Mouse (Mus musculus) left cerebral cortex, postnatal 36 days (tissue): Measurements from ENCODE around the gene Gnai2. TPM values are rescaled to one million over a fixed set of nuclear protein-coding genes. Genes with fewer than 3 reads are reported as not detected.
A peak's percentile ranks its signal among the peaks of the same experiment; 100 is the strongest.

Experiments
- DNase-seq, 2 experiments: peaks; one replicate each; pipeline ENCODE4 v3.0.0; 2021 to 2022; ENCODE audit warnings: low spot score in 2 of 2, mixed read lengths in 1 of 2
- intact Hi-C: fragments of 180-260 bp; cut with DNase I; formaldehyde crosslinking; loops from one replicate; pipeline ENCODE4 v1.15.1; 2025
- total RNA-seq, 2 experiments: library from RNA; stranded (reverse); gene quantifications; 2 replicates each; pipeline ENCODE4 v1.2.3; 2021

Gnai2 gene
- total RNA-seq, 2 experiments from 2014 or later, result 215 to 221 TPM

- intact Hi-C loops, result loop anchor here (2.0 kb wide), 1 partner anchor 21 kb away; no protein-coding TSS in a partner anchor
- peak in 1 of 2 experiments; percentile 38 for DNase-seq
Observed at GRCm38 (mm10) chr9:107633661-107634405, 1.3 kb downstream of the Gnai2 start.

DNA sequence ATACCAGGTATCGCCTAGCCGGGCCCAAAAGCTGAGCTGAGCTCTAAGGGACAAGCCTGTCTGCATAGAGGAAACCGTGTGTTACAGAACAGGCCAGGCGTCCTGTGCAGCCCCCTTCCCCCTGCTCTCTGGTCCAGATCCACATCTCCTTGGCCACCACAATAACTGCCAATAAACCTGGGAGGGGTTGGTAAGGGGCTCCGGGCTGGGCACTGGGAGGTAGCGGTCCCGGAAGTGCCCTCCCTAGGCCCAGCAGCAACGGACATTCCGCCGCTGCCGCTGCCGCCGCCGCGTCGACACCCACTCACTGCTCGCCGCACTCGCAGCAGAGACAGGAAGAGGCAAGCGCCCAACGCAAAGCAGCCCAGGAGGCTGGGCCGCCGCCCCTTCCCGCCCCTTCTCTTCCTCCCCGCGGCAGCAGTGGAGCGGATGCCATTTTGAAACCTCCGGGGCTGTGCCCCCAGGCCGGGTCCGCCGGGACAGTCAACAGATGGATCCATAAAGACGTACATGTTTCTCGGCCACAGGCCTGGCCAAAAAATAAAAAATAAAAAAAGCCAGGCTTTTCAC lies 2.0 kb downstream of the Gnai2 start:
- intact Hi-C loops, result loop anchor here (2.0 kb wide), 1 partner anchor 20 kb away; no protein-coding TSS in a partner anchor
- DNase-seq, result peak; percentile 81 to 84

- intact Hi-C loops, result loop anchor here (2.0 kb wide), 1 partner anchor 20 kb away; no protein-coding TSS in a partner anchor
- no peak for DNase-seq
Observed at GRCm38 (mm10) chr9:107632478-107632877, 2.7 kb downstream of the Gnai2 start.

- no peak for DNase-seq
- intact Hi-C loops, result loop anchor here (2.0 kb wide), 1 partner anchor 19 kb away; no protein-coding TSS in a partner anchor
Observed at GRCm38 (mm10) chr9:107631861-107632260, 3.3 kb downstream of the Gnai2 start.

DNA sequence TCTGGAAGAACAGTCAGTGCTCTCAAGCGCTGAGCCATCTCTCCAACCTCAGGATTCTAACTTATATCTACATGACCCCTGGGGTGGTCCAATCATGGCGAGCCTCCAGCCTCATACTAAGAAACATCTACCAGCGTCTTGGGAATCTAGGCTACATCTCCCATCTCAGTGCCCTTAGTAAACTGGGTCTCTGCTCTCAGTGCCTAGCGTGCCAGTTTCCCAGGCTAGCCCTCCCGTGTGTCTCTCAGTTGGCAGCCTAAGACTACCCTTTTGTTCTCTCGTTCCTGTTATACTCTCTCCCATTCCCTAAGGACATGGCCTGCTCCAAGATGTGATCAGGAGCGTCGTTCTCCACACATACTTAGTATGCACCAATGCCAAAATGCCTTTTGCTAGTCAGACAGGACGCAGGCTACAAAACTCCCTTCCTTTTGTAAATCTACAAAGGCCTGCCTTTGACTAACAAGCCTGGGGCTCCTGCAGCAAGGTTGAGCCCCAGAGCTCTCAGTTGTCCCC lies 3.8 kb downstream of the Gnai2 start:
- no peak for DNase-seq
- intact Hi-C loops, result no loop called here

DNA sequence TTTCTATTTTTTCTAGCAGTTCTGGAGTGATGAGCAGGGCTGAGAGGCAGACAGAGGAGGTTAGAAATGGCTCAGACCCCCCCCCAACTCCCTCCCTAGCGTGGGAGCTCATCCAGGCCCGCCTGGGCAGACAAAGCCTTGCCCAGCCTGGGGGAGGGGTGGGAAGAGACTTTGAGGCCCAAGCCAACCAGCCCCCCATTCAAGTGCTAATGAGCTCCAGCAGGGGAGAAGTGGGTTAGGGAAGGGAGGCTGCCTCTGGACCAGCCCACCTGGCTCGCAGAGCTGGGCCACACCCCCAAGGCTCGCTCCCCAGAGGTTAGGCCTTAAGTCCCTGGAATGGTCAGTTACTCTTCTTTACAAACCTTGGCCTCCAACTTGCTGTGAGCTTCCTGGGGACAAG lies 4.6 kb downstream of the Gnai2 start:
- no peak for DNase-seq
- intact Hi-C loops, result no loop called here

- intact Hi-C loops, result no loop called here
- DNase-seq, result no peak
Observed at GRCm38 (mm10) chr9:107629901-107630425, 5.2 kb downstream of the Gnai2 start.

GRCm38 (mm10) chr9:107629411-107629730 lies 5.8 kb downstream of the Gnai2 start:
- DNase-seq, result no peak
- intact Hi-C loops, result no loop called here

DNA sequence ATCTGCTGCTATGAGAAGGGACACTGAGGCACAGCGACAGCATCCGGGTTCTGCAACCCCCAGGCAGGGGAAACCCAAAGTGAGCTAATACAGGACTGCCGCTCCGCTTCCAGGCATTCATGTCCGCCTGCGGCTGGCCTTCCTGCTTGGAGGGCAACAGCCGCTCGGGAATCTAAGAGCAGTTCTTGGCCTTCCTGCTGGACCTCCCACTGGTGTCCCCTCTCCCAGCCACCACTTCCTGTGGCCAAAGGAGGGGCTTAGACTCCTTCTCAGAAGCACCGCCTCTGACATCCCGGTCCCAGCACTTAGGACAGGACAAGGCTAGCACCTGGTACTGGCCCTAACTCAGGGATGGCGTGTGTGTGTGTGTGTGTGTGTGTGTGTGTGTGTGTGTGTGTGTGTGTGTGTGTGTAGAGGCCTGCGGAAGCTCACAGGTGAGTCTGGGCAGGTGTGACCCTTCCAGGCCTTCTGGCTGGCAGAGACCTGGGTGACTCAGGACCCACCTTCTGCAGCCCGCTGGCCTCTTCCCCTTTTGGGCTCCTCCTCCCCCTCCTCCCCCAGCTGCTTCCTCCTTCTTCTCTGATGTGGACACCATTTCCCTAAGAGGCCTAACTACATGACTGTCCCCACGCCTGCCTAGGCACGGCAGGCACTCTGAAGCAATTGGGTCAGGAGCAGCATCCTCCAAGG lies 6.3 kb downstream of the Gnai2 start:
- no peak for DNase-seq
- intact Hi-C loops, result no loop called here

DNA sequence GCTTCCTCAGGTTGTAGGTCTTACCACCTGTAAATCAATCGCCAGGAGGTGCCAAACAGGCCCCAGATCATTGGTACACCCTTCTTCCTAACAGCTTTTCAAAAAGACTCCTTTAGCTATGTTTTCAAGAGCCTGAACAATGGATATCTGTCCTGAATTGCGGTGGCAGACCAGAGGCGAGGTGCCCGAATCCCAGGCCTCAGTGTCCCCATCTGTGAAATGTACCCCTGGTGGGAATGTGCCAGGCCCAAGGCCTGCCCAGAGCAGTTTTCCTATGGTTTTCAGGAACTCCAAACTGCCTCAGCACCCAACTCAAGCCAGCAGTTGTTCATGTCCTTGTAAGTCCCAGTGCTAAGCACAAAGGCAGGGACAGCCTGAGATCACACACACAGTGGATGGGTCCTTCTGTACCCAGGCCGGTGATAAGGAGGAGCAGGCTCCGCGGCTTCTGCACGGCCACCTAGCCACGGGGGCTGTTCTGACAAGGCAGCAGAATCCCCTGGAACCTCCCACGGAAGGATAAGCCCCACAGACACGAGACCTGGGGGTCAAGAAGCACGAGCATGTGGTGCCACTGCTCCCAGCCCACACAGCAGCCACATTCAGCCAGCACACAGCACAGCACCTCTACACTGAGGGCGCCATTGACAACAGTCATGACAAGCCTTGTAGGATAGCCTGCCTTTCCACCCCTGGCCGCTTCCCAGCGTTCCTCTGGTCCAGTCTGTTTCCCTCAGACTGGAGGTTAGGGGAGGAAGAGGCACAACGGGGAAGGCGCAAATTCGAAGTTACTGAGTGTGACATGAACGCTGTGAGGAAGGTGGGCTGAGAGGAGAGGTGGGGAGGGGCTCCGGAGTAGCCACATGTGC lies 7.5 kb downstream of the Gnai2 start:
- intact Hi-C loops, result no loop called here
- DNase-seq, result no peak

GRCm38 (mm10) chr9:107626844-107627277 lies 8.3 kb downstream of the Gnai2 start:
- intact Hi-C loops, result loop anchor here (1.0 kb wide), 1 partner anchor 17 kb away; no protein-coding TSS in a partner anchor
- peak; percentile 64 to 73 for DNase-seq

GRCm38 (mm10) chr9:107626158-107626843 lies 8.9 kb downstream of the Gnai2 start:
- intact Hi-C loops, result loop anchor here (1.0 kb wide), 1 partner anchor 18 kb away; no protein-coding TSS in a partner anchor

DNA sequence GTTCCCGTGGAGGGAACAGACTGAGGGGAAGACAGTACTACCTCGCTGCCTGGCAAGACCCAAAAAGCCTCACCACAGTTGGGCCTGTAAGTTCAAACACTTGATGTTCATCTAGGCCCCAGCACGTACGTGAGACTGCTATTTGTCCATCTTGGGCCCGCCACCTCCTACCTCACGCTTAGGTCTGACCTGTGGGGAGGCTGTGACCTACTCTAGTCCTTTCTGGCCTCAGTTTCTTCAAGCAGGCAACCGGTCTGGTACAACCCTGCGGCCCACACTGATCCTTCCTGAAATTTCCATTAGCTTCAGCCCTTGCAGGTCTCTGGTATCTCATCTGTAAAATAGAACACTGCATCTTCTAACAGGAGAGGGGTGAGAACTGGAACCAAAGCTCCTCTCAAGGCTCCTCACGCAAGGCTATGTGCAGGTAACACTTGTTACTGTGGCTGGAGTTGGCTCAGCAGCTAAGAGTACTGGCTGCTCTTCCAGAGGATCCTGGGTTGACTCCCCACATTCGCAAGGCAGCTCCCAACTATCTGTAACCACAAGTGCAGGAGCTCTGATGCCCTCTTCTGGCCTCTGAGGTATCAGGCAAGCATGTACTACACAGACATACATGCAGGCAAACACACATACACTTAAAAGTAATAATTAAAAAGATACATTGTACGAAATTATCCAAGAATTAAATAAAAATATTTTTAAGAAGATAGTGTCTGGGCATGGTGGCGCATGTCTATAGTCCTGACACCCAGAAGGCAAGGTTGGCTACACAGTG lies 9.6 kb downstream of the Gnai2 start:
- no peak for DNase-seq
- intact Hi-C loops, result loop anchor here (1.0 kb wide), 1 partner anchor 19 kb away; no protein-coding TSS in a partner anchor

More at GRCm38 (mm10) chr9:107626158-107626843, 8.9 kb downstream of the Gnai2 start:
- peak in 1 of 2 experiments; percentile 45 for DNase-seq

- intact Hi-C loops, result no loop called here
Observed at GRCm38 (mm10) chr9:107624951-107625350, 10.2 kb downstream of the Gnai2 start.

GRCm38 (mm10) chr9:107624539-107624938 lies 10.6 kb downstream of the Gnai2 start:
- intact Hi-C loops, result no loop called here
- DNase-seq, result no peak

More at GRCm38 (mm10) chr9:107624951-107625350, 10.2 kb downstream of the Gnai2 start:
- no peak for DNase-seq

- intact Hi-C loops, result no loop called here
- no peak for DNase-seq
Observed at GRCm38 (mm10) chr9:107620954-107621353, 14.2 kb downstream of the Gnai2 start.

DNA sequence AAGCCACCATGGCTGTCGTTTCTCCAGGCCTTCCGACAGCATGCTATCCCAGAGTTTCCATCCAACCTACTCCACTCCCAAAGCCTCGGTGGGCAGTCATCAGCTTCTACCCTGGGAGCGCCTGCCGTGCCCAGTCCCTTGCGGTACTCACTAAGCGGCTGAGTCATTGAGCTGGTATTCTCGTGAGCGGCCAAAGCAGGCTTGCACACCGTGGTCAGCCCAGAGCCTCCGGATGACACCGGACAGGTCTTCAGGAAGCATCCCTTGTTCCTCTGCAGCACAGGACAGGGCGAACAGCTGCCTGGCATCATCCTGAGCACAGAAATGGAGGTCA lies 15.7 kb downstream of the Gnai2 start:
- DNase-seq, result no peak
- intact Hi-C loops, result no loop called here
